Mouse (Mus musculus) embryonic fibroblast, embryonic 13.5 days (primary cell): Measurements from ENCODE around the gene Uba6.

Experiments used
- CTCF ChIP-seq: IDR thresholded peaks from 2 replicates; pipeline ENCODE4 v1.5.1; 2011; ENCODE audit warnings: mild to moderate bottlenecking, control low read depth, low read length, moderate library complexity, borderline replicate concordance; ENCODE audit not compliant: insufficient read depth
- POLR2A ChIP-seq: IDR thresholded peaks from 2 replicates; pipeline ENCODE4 v1.6.1; 2011; ENCODE audit warnings: low read depth, mild to moderate bottlenecking, control low read depth, low read length, moderate library complexity

GRCm38 (mm10) chr5:86063501-86063900 is 109.1 kb downstream of the Uba6 start:
- TF ChIP-seq CTCF (no peak), POLR2A (no peak)
